Mouse (Mus musculus) midbrain, embryonic 13.5 days (tissue): ENCODE results near the gene Rgs12. TPM values are rescaled to one million over a fixed set of nuclear protein-coding genes. Genes with fewer than 3 reads are reported as not detected.

ENCODE experiments used
- ATAC-seq: fragments of 200-750 bp; cut with Nextera tagmentation; 2 replicates; pipeline ENCODE4 v1.8.0; 2017; ENCODE audit warnings: mild to moderate bottlenecking, moderate TSS enrichment, moderate library complexity
- H3K27ac ChIP-seq: fragments of 300-500 bp; sonication (generic); 2 replicates; pipeline ENCODE4 v1.5.1; 2015; ENCODE audit warnings: inconsistent platforms, mild to moderate bottlenecking, moderate library complexity
- H3K27me3 ChIP-seq: fragments of 300-500 bp; sonication (generic); 2 replicates; pipeline ENCODE4 v1.6.1; 2015; ENCODE audit warnings: mild to moderate bottlenecking, inconsistent platforms
- H3K36me3 ChIP-seq: fragments of 300-500 bp; sonication (generic); 2 replicates; pipeline ENCODE4 v1.6.1; 2015; ENCODE audit warnings: mild to moderate bottlenecking, inconsistent platforms
- H3K4me1 ChIP-seq: fragments of 300-500 bp; sonication (generic); replicated peaks from 2 replicates; pipeline ENCODE4 v1.6.1; 2015; ENCODE audit warnings: inconsistent platforms
- H3K4me2 ChIP-seq: fragments of 300-500 bp; sonication (generic); replicated peaks from 2 replicates; pipeline ENCODE4 v1.6.1; 2015; ENCODE audit warnings: moderate library complexity, mild to moderate bottlenecking, inconsistent platforms
- H3K4me3 ChIP-seq: fragments of 300-500 bp; sonication (generic); replicated peaks from 2 replicates; pipeline ENCODE4 v1.5.1; 2015; ENCODE audit warnings: mild to moderate bottlenecking, inconsistent platforms
- H3K9ac ChIP-seq: fragments of 300-500 bp; sonication (generic); replicated peaks from 2 replicates; pipeline ENCODE4 v1.6.1; 2015; ENCODE audit warnings: mild to moderate bottlenecking, inconsistent platforms
- H3K9me3 ChIP-seq: fragments of 300-500 bp; sonication (generic); 2 replicates; pipeline ENCODE4 v1.6.1; 2016; ENCODE audit warnings: mild to moderate bottlenecking, inconsistent platforms
- WGBS: fragments of 180-500 bp; shearing (Covaris S2); methylation state at CpG from one replicate; pipeline ENCODE4 v1.1.7; 2015; 5-methylcytosine and 5-hydroxymethylcytosine counted together
- polyA plus RNA-seq: library from polyadenylated mRNA; unstranded; fragments of >200 nt; fragmentation: Nextera tagmentation; extraction: Ambion mirVana; gene quantifications from 2 replicates; pipeline ENCODE4 v1.2.1, GENCODE M21; 2015

Rgs12 gene
- polyA plus RNA-seq, 1 experiment from 2014 or later, result 72.3 TPM

DNA sequence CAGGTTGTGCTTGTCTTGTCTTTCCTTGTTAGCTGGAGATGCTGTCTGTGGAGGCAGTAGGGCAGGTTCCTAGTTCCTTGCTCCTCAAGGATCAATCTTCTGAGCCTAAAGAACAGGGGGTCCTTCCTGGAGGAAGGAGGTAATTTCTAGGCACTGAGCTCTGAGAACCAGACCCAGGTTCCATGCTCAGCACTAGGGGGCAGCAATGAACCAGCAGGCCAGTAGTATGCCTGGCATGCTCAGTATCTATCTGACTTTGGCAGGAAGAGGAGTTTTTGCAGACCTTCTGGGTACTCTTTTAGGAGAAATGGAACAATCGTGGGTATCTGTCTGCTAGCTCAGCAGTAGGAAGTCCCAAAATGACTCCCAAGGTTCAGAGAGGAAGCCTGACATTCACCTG lies 33.4 kb upstream of the Rgs12 start:
- no peak overlapping the region for H3K27ac ChIP-seq
- 18% methylated on average over 1 of the region's 1 CpGs for WGBS
- H3K27me3 ChIP-seq, result no peaks in the 10 kb centered on the region
- ATAC-seq, result peak; percentile 76
- no peak overlapping the region for H3K9ac ChIP-seq
- H3K4me3 ChIP-seq, result no peak overlapping the region
- peaks cover 8% of the 10 kb centered on the region for H3K36me3 ChIP-seq
- peaks cover 19% of the 10 kb centered on the region for H3K4me1 ChIP-seq
- no peak overlapping the region for H3K4me2 ChIP-seq
- no peaks in the 10 kb centered on the region for H3K9me3 ChIP-seq

DNA sequence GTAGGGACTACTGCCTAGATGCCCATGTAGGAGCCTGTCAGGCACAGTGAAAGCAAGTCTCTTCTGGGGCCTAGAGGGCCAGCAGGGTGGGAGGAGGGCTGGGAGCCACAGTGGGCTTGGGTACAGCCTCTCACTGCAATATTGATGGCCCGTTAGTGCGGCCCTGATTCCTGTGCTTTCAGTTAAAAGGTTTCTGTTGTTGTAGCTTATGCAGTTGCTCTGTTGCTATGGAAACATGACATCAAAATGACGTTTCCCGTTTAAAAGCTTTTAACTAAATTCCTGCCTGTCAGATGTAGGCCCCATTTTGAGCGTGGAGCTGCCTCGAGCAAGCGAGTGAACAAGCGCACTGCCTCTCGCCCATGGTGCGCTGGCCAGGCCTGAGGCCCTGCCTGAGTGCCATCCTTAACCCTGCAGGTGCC lies 32.0 kb upstream of the Rgs12 start:
- ATAC-seq, result peak; percentile 65
- 45% methylated on average over 10 of the region's 10 CpGs for WGBS
- H3K9ac ChIP-seq, result peak overlapping the region; percentile 32; the same call in 1 of the 2 replicates
- H3K9me3 ChIP-seq, result no peaks in the 10 kb centered on the region
- peaks cover 19% of the 10 kb centered on the region for H3K4me1 ChIP-seq
- no peak overlapping the region for H3K4me3 ChIP-seq
- H3K27me3 ChIP-seq, result no peaks in the 10 kb centered on the region
- H3K4me2 ChIP-seq, result no peak overlapping the region
- peaks cover 16% of the 10 kb centered on the region for H3K36me3 ChIP-seq
- H3K27ac ChIP-seq, result peak overlapping the region; percentile 54; the same call in 1 of the 2 replicates

DNA sequence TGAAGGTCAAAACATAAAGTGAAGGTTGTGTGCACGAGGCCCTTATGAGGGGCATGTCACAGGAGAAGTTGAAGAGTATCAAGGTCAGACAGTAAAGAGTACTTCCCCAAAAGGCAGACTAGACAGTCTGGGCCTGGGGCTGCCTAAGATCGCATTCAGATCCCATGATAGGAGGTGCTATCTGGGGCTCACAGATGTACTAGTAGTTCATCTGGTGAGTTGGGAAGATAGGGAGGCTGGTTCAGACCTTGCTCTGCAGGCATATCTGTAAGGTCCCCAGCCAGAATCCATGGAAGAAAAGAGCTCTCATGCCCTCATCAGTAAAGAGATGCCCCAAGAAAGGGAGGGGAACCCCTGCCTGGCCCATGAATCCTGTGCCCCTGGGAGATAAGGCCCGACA lies 30.5 kb upstream of the Rgs12 start:
- no peak for ATAC-seq
- WGBS, result 93% methylated on average over 3 of the region's 3 CpGs
- peaks cover 19% of the 10 kb centered on the region for H3K4me1 ChIP-seq

DNA sequence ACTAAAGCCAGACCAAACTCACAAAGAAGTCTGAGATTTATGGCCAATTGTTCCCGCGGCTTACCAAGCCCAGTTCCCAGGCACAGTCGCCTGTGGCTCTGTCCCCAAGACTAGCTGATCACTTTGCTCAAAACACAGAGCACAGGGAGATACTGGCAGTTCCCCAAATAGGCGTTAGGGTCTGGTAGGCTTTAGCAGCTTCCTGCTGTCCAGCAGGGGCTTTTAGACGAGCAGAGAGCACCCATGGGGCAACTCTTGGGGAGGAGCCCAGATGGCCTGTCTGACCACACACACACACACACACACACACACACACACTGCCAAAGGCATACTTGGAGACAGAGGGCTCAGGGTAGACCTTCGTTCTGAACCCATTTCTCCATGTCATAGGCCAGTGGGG lies 26.7 kb upstream of the Rgs12 start:
- Histone ChIP-seq H3K27me3 (no peaks in the 10 kb centered on the region), H3K4me2 (no peak overlapping the region), H3K4me1 (peaks cover 3% of the 10 kb centered on the region), H3K4me3 (no peak overlapping the region), H3K9ac (no peak overlapping the region), H3K36me3 (peaks cover 57% of the 10 kb centered on the region), H3K9me3 (no peaks in the 10 kb centered on the region), H3K27ac (no peak overlapping the region)
- ATAC-seq, result no peak
- 68% methylated on average over 6 of the region's 6 CpGs for WGBS

More for the DNA sequence above, 30.5 kb upstream of the Rgs12 start:
- H3K27me3 ChIP-seq, result no peaks in the 10 kb centered on the region
- no peak overlapping the region for H3K4me3 ChIP-seq
- no peak overlapping the region for H3K27ac ChIP-seq
- H3K9ac ChIP-seq, result no peak overlapping the region
- peaks cover 29% of the 10 kb centered on the region for H3K36me3 ChIP-seq
- H3K4me2 ChIP-seq, result no peak overlapping the region
- H3K9me3 ChIP-seq, result no peaks in the 10 kb centered on the region

DNA sequence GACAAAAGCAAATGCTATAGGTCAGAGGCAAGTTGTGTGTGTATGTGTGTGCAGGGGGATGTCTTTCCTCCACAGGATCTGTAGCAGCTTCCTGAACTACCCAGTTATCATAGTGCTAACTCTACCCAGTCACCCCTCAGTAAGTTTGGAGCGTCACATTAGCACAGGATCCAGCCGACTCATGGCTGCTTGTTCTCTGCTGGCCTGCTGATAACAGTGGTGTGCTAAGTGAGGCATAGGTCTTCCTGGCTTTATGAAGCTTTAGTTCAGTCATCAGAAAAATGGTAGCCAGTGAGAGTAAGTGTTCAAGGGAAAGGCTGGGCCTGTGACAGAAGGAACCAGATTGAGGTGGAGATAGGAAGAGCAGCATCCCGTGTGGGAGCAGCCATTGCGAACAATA lies 25.3 kb upstream of the Rgs12 start:
- Histone ChIP-seq H3K27me3 (no peaks in the 10 kb centered on the region), H3K4me1 (no peaks in the 10 kb centered on the region), H3K27ac (no peak overlapping the region), H3K9ac (no peak overlapping the region), H3K36me3 (peaks cover 57% of the 10 kb centered on the region), H3K4me2 (no peak overlapping the region), H3K4me3 (no peak overlapping the region), H3K9me3 (no peaks in the 10 kb centered on the region)
- WGBS, result 95% methylated on average over 4 of the region's 4 CpGs
- ATAC-seq, result no peak

DNA sequence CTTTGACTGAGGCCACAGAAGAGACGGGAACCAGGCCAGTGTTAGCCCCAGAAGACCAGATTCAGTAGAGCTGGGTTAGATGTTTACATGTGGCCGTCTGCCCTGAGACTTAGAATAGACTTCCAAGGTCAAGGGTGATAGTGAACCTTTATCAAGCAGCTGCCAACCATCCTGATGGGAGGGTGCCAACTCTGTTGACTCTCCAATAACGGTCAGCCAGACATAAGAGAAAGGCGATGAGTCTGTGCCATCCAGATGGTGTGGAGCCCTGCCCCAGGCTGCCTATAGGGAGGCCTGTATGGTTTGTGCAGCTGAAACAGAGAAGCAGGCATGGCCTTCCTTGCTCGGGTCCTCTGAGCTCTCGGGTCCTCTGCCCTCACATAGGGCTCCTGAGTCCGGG lies 24.7 kb upstream of the Rgs12 start:
- H3K4me1 ChIP-seq, result no peaks in the 10 kb centered on the region
- WGBS, result 96% methylated on average over 7 of the region's 7 CpGs
- no peak overlapping the region for H3K9ac ChIP-seq
- H3K36me3 ChIP-seq, result peaks cover 57% of the 10 kb centered on the region
- H3K27ac ChIP-seq, result no peak overlapping the region
- H3K9me3 ChIP-seq, result no peaks in the 10 kb centered on the region
- H3K27me3 ChIP-seq, result no peaks in the 10 kb centered on the region
- H3K4me3 ChIP-seq, result no peak overlapping the region
- ATAC-seq, result no peak
- H3K4me2 ChIP-seq, result no peak overlapping the region

DNA sequence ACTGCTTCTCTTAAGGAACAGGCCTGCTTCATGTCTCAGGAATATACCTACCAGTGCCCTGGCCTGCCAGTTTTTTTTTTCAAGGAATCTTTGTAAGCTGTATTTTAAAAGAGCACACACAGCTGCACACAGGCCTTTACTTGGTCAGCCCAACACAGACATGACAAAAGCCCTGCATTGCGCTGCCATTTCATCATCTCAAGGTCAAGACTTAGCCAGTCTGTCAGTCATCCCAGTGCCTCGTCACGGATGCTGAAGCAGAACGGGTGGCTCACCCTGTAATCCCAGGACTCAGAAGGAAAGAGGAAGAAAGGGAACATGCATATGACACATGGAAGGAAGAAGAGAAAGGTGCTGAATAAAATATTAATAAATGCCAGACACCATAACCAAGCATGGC lies 21.6 kb upstream of the Rgs12 start:
- H3K4me3 ChIP-seq, result no peak overlapping the region
- peaks cover 18% of the 10 kb centered on the region for H3K4me1 ChIP-seq
- no peaks in the 10 kb centered on the region for H3K9me3 ChIP-seq
- no peak overlapping the region for H3K27ac ChIP-seq
- no peak for ATAC-seq
- H3K36me3 ChIP-seq, result peaks cover 40% of the 10 kb centered on the region
- H3K27me3 ChIP-seq, result no peaks in the 10 kb centered on the region
- H3K9ac ChIP-seq, result no peak overlapping the region
- 88% methylated on average over 4 of the region's 4 CpGs for WGBS
- no peak overlapping the region for H3K4me2 ChIP-seq

DNA sequence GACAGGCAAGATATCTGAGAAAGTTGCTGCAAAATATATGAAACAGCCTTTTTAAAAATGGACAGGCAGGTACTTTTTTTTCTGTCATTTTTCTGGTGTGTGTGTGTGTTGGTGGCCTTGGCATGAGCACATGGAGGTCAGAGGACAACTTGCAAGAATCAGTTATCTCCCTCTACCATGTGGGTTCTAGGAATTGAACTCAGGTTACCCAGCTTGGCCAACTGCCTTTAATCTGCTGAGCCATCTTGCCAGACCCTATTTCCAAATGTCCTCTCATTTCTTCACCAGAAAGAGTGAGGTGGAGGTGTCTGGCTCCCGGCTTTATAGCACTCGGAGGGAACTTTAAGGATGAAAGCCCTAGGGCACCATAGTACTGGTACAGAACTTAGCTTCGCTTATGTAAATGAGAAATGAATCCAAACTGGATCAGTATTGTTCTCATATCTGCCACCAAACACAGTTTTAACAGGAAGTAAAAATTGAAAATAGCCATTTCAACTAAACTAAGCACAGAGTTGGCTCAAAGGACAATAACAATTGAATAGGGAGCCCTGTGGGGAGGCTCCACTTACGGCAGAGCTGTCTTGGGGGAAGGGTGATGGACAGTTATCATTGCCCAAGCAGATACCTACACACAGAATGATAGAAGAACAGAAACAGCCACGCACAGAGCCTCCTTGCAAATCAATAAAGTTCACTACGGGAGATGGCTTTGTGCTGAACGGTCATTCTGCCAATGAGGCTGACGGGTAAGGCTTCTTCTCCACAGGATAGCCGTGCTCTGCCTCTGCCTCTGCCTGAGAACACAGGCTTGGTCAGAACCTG lies 18.9 kb upstream of the Rgs12 start:
- Histone ChIP-seq H3K9ac (no peak overlapping the region), H3K9me3 (no peaks in the 10 kb centered on the region), H3K4me3 (no peak overlapping the region), H3K4me1 (peaks cover 18% of the 10 kb centered on the region), H3K4me2 (no peak overlapping the region), H3K27ac (peak overlapping the region; percentile 32; the same call in 1 of the 2 replicates), H3K36me3 (peaks cover 13% of the 10 kb centered on the region), H3K27me3 (no peaks in the 10 kb centered on the region)
- WGBS, result 78% methylated on average over 9 of the region's 9 CpGs
- ATAC-seq, result no peak

DNA sequence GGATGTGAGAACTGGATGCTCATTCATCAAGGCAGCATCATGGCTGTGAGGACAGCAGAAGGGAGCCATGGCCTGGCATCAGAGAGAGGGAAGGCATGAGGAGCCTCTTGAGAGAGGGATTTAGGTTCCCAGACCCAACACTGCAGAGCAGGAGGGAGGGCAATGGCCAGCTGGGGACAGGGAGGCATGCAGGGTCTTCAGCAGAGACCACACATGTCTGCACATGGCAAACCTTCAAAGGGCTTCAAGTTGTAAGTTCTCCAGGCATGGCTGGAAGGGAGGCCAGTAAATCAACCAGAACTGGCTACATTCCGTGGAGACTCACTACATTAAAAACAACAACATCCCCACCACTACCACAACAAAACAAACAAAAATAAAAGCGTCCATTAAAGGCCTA lies 18.2 kb upstream of the Rgs12 start:
- H3K4me2 ChIP-seq, result no peak overlapping the region
- ATAC-seq, result no peak
- H3K9ac ChIP-seq, result no peak overlapping the region
- peaks cover 6% of the 10 kb centered on the region for H3K36me3 ChIP-seq
- WGBS, result 93% methylated on average over 2 of the region's 2 CpGs
- H3K4me1 ChIP-seq, result peaks cover 18% of the 10 kb centered on the region
- no peaks in the 10 kb centered on the region for H3K27me3 ChIP-seq
- H3K27ac ChIP-seq, result peak overlapping the region; percentile 32; the same call in 1 of the 2 replicates
- no peaks in the 10 kb centered on the region for H3K9me3 ChIP-seq
- no peak overlapping the region for H3K4me3 ChIP-seq

DNA sequence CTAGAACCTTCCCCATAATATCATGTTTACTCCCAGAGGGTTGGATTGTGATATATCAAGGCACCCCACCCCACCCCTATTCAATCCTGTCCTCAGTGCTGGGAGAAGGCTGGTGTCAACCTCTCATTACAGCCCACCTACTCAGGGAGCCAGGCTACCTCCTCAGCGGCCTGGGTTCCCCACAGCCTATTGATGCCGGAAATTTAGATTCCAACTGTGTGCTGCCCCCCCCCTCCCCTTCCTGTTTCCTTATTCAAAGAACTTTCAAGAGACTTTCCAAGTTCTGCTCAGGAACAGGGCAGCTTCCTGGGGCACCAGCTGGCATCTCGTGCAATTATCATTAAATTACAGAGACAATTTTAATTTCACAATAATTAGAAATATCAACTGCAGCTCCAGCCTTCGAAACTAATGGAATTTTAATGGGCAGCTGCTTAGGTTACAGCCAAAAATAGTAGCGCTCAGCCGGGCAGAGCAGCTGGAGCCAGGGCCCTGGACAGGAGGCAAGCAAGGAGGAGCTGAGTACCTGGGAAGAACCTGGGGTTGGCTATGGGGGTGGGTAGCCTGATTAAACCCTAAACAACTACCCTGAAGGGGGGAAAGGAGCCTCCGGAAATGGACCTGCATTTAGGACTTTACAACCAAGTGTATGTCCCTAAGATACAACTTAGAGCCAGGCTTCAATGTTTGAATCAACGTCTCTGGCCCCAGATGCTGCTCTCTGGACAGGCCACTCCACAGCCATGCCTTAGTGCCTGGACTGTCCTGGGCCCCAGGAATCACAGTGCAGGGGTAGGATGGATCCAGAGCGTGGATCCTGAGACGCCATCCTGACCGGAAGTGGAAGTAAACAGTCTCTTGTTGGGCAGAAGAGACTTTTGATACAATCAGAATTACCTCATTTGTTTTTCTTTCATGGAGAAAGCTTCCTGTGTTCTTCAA lies 17.5 kb upstream of the Rgs12 start:
- WGBS, result 63% methylated on average over 11 of the region's 11 CpGs
- no peak overlapping the region for H3K4me3 ChIP-seq
- no peak overlapping the region for H3K4me2 ChIP-seq
- peaks cover 18% of the 10 kb centered on the region for H3K4me1 ChIP-seq
- ATAC-seq, result no peak
- peak overlapping the region; percentile 44 for H3K27ac ChIP-seq
- H3K27me3 ChIP-seq, result no peaks in the 10 kb centered on the region
- no peak overlapping the region for H3K9ac ChIP-seq
- H3K9me3 ChIP-seq, result no peaks in the 10 kb centered on the region
- no peaks in the 10 kb centered on the region for H3K36me3 ChIP-seq

DNA sequence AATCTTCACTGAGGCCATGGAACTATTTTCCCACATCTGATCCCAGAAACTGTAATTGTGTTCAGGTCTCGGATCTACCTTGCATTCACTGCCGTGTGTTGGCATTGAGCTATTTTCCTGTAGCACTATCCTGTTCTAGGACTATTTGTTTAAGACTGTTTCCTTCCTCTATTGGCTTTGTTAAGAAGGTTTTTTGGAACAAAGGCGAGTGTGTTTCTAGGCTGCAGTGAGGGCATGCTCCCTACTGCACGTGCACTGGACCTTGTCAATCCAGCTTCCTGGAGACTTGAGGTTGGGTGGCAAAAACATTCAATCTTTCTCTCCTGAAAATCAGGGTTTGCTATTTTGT lies 16.8 kb upstream of the Rgs12 start:
- H3K27me3 ChIP-seq, result no peaks in the 10 kb centered on the region
- peaks cover 18% of the 10 kb centered on the region for H3K4me1 ChIP-seq
- H3K27ac ChIP-seq, result peak overlapping the region; percentile 44
- H3K9me3 ChIP-seq, result no peaks in the 10 kb centered on the region
- no peak for ATAC-seq
- no peak overlapping the region for H3K9ac ChIP-seq
- no peak overlapping the region for H3K4me3 ChIP-seq
- no peak overlapping the region for H3K4me2 ChIP-seq
- no peaks in the 10 kb centered on the region for H3K36me3 ChIP-seq
- WGBS, result 24% methylated on average over 4 of the region's 4 CpGs

DNA sequence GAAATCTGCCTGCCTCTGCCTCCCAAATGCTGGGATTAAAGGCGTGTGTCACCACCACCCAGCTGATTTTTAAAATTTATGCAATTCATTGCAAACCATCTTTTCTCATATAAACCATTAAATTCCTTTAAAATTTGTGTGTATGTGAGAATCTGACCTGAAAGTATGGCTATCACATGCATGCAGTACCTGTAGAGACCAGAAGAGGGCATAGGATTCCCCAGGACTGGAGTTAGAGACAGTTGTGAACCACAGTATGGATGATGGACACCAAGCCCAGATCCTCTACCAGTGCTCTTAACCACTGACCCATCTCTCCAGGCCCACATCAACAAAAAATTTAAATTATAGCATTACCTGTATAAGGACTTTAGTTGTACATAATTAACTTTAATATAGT lies 15.8 kb upstream of the Rgs12 start:
- peaks cover 18% of the 10 kb centered on the region for H3K4me1 ChIP-seq
- ATAC-seq, result no peak
- WGBS, result 93% methylated on average over 1 of the region's 1 CpGs

More for the DNA sequence above, 15.8 kb upstream of the Rgs12 start:
- no peaks in the 10 kb centered on the region for H3K36me3 ChIP-seq
- H3K27ac ChIP-seq, result no peak overlapping the region
- H3K27me3 ChIP-seq, result no peaks in the 10 kb centered on the region
- H3K4me2 ChIP-seq, result no peak overlapping the region
- no peaks in the 10 kb centered on the region for H3K9me3 ChIP-seq
- H3K4me3 ChIP-seq, result no peak overlapping the region
- H3K9ac ChIP-seq, result no peak overlapping the region
